Mouse (Mus musculus): ENCODE measurements around the gene Cdk10.
"Not testable (repeated sequence)": the region's sequence is repeated elsewhere in the genome, so short reads cannot be mapped to it uniquely, and the experiment has no call there.

The Cdk10 gene

GRCm38 (mm10) chr8:123224278-123225266 is at the start of gene Cdk10:
Gene Cdk10 (plus strand): TSS chr8:123224842.
- DNase-seq, result peak; percentile 95

GRCm38 (mm10) chr8:123181391-123181790 is 43.3 kb upstream of the Cdk10 start:
- no peak for DNase-seq

DNA sequence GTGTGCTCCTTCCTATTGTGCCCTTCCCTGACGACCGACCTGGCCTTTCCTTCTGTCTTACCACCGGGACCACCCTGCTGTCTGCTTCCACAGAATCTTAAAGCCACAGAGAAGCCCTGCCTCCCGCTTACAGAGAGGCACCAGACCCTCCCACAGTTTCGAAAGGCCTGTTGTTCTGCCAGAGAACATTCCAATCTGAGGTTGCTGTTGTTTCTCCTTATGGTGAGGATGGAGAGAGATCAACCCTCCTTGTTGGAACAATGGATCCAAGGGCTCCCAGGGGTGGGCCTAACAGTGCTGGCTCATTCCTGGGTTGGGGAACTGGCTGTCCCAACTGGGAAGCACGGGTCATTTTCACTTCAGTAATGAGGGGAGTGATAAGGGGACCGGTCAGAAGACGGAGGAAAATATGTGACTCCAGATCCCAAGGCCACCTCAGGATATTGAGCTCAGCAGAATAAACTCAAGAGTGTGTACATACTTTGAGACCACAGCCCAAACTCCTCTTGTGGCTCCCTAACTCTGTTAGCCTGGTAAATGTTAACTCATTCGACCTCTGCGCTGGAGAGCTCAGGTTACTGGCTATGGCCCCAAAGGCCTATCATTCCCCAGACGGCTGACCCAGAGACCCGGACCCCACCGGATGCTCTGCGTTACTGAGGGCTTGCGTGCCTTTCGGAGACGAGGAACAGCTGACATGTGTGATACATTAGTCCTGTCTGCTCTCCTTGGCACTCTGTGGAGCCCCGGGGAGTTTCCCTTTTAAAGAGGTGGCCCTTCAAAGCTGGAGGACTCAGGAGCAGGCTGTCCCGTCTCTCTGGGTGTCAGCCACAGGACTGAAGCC is 38.9 kb upstream of the Cdk10 start, which contains the start of gene Dpep1:
TSS of gene Dpep1 (plus strand) at position 677 of the 844 bp plus-strand sequence.
- DNase-seq, result no peak

GRCm38 (mm10) chr8:123188006-123188405 is 36.6 kb upstream of the Cdk10 start:
- DNase-seq, result no peak

DNA sequence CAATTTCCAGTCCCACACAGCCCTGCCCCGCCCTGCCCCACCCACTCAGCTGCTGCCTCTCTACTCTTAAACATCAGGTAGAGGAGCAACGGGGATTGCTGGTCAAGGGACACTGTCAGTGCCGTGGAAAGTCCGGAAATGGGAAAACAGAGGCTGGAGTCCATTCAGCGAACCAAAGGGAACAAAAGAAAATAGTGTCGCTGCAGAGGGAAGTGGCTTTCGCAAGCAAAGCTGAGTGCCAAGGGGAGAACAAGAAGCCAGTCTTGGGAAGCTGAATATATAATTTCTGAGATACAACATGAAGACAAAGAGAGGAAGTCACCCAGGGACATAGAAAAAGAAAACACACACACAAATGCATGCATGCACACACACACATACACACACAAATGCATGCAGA is 35.8 kb upstream of the Cdk10 start:
- DNase-seq, result no peak

- DNase-seq, result peak; percentile 77
These were observed 34.0 kb upstream of the Cdk10 start for GRCm38 (mm10) chr8:123190678-123191077.

GRCm38 (mm10) chr8:123191908-123192307 is 32.7 kb upstream of the Cdk10 start:
- no peak for DNase-seq

DNA sequence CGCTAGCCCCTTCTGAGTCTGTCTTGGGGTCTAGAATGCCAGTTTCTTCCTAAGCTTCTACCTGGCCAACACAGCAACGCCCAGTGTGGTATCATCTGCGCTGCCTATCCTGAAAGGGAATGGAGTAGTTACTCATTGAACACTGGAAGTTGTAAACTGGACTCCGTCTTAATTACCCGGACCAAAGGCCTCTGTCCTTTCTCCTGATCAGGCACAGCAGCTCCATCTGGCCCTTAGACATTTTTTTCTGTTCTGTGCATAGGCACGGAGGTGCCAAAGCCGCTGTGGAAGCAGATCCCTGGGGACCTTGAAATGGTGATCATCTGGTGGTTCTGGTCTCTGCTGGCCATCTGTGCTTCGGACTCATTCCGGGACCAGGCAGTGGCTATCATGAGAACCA is 30.9 kb upstream of the Cdk10 start:
- DNase-seq, result no peak

GRCm38 (mm10) chr8:123197016-123197415 is 27.6 kb upstream of the Cdk10 start:
- DNase-seq, result not testable (repeated sequence)

GRCm38 (mm10) chr8:123199864-123200263 is 24.8 kb upstream of the Cdk10 start:
- DNase-seq, result no peak

DNA sequence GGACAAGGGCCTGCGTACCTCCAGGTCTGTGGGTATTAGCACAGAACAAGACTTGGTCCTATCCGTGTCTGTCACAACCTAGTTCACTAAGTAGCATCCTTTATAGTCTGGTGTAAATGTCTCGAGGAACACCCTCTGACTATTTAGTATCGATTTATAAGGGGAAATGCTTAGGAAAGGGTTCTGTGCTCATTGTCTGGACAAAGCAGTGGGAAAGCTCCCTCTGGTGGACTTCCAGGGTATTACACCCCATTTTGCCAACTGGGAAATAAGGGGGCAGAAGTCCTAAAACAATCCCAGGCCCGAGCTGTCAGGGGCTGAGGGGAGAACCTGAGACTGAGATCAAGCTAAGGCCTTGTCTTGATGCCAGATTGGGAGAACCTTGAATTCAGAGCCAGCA is 22.4 kb upstream of the Cdk10 start:
- DNase-seq, result peak; percentile 69

- DNase-seq, result no peak
These were observed 21.1 kb upstream of the Cdk10 start for GRCm38 (mm10) chr8:123203571-123203970.

DNA sequence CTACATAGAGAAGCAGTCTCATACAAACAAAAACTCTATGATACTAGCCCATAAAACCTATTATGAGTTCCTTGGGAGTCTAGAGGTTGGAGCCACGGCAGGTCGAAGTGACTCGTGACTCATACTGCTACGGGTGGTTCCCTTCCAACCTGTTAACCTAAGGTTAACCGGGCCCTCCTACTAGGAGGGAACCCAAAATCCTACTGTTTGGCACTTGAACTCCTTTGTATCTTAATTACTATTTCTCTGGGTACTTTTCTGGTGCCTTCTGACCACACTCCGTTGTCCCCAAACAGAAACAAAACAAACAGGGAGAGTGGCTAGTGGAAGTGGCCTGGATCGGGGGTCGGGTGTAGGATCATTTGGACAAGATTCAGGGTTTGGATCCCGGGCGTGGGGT is 12.8 kb upstream of the Cdk10 start:
- DNase-seq, result no peak

DNA sequence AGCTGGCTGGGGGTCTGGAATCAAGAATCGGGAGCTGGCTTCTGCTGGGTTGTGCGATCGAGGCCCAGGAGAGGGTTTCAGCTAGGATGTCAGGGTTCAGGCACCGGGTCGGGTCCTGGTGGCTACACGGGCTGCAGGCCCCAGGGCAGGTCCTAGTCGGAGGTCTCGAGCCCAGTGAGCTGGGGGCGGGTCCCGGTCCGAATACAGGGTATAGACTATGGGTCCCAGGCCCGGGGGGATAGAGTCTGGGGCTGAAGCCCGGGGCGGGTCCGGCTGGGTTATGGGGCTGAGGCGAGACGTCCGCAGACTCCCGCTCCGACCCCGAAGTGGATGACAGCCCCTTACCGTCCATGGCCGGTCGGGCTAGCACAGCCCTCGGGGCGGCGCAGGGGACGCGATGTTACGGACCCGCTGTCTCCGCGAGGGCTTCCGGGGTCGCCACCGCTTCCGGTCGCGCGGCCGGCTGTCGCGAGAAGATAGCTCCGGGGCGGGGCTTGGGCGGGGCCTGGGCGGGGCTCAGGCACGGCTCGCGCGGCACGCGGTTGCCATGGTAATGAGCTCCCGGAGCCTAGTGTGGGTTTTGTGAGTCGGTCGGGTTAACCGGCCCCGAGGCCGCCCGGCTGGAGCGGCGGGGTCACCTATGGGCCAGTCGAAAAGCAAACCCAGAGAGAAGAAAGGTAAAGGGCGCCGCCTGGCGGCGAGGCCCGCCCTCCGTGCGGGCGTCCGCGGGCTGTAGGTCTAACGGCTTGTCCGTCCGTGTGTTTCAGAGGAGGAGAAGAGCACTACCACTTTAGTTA is 12.1 kb upstream of the Cdk10 start, which contains the start of the genes Chmp1a and Spata33:
TSS of gene Chmp1a (minus strand) at position 443 of the 797 bp plus-strand sequence.
TSS of gene Spata33 (plus strand) at position 512 of the 797 bp plus-strand sequence.
- DNase-seq, result peak; percentile 89

GRCm38 (mm10) chr8:123213118-123213772 is 11.4 kb upstream of the Cdk10 start:
- no peak for DNase-seq

DNA sequence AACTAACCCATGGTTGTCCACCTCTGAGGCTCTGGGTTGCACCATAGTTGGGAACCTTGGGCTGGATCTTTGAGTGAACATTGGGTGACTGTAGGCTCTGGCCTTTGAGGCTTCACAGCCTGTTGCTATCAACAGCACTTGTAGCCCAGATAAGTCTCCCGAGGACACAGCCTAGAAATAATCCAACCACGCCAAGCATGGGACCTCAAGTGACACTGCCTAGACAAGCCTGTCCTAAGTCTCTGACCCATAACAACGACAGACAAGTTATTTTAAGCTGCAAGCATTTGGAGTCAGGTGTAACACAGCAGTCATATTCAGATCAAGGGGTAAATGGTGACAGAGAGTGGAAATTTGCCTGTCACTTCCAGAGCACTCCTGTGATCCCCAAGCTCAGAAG is 9.2 kb upstream of the Cdk10 start:
- no peak for DNase-seq

GRCm38 (mm10) chr8:123220917-123221316 is 3.7 kb upstream of the Cdk10 start:
- no peak for DNase-seq

- DNase-seq, result no peak
These were observed 3.8 kb downstream of the Cdk10 start for GRCm38 (mm10) chr8:123228416-123228815.

- not testable (repeated sequence) for DNase-seq
These were observed 5.7 kb downstream of the Cdk10 start for GRCm38 (mm10) chr8:123230326-123230725.

DNA sequence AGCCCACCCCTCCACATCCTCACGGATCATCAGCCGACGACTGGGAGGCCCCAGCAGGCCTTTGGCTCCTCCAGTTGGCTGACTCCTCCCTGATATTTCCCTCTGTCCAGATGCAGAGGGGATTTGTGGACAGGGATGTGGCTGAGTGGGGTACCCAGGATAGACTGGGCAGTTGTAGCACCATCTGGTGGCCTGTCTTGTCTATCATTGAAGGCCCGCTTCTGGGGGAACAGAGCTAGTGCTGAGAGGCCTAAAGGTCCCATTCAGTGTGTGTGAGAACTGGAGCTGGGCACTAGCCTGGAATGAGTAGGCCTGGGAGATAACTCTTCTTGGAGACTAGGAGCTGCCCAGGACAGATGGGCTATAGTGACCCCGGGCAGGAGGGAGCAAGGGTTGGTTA is 7.1 kb downstream of the Cdk10 start:
- peak; percentile 31 for DNase-seq

DNA sequence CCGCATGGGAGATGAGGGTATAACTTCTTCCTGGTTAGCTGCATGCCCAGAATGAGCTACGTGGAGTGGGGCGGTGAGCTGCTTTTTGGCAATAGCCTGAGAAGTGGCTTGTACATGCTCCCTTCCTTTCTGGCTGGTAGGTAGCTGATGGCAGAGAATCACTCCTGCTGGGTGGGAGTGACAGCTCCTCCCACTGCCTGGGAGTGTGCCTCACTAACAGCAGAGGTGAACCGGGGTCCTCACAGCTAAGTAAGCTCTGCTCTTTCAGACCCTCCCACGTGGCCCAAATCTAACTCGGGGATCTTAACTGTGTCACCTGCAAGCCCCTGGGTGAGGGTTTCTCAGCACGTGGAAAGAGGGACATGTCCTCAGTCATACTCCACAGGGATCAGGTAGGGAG is 7.9 kb downstream of the Cdk10 start:
- no peak for DNase-seq

DNA sequence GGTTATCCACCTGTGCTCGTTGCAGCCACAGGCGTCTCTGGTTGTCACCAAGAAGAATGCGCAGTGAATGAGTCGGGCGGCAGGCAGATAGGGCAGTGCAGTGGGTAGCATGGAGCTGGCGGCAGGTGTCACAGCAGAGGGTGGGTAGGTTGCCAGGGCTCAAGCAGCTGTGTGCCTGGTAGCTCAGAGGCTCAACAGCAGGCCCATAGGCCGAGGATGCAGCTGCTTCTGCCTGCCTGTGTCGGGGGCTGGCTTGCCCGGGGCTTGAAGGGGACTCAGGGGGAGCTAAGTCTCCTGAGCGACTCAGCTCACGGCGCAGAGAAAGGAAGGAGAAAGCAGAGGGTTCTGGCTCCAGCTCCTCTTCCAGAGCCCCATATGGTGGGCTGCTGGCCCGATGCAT is 8.7 kb downstream of the Cdk10 start:
- DNase-seq, result peak; percentile 30

Data from right cerebral cortex, postnatal 25 days (tissue).